In the genomic region with DNA sequence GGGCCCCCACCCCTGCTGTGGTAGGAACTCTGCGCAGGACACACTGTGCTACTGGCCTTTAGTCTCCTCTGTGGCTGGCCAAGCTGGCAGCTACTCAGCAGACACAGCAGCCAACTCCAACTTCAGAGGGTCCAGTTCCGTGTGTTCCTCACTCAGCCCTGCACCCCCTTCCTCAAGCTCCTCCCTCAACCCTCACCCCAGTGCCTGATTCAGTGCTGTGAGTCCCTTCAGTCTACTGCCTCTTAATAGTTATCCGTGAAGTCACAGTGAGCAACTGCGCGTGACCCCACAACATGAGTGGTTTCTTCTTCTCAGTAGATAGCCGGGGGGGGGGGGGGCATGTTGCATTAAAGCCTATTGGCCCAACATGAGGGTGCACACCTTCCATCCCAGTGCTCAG, we compare ENCODE assay signal across 25 mouse cellular contexts. TPM values are rescaled to one million over a fixed set of nuclear protein-coding genes. Genes with fewer than 3 reads are reported as not detected.
A peak's percentile ranks its signal among the peaks of the same experiment; 100 is the strongest.
DNase-seq lines count a peak whose midpoint lies in the region; ATAC-seq lines count a peak whose summit lies in the region.
"Had no signal": no experiment of that assay in that cellular context is flagged by ENCODE, and none has a peak within 500 bp of the region (broad histone marks: within the 10 kb centered on the region; RNA-seq: fewer than 3 reads in every experiment).

No protein-coding gene starts in this region.

- H3K9ac ChIP-seq in liver, embryonic 11.5 days (ENCODE audit: low read depth, low read length), result no peak overlapping the region
- H3K9ac ChIP-seq in liver, embryonic 12.5 days, result no peak overlapping the region
- H3K9ac ChIP-seq: forebrain, embryonic 13.5 days; forebrain, postnatal 0 days; heart, embryonic 15.5 days; hindbrain, embryonic 15.5 days had no signal

- H3K27me3 ChIP-seq in liver, embryonic 11.5 days (replicated peaks; ENCODE audit: control insufficient read depth, insufficient read depth, low read length), result no peaks in the 10 kb centered on the region
- H3K27me3 ChIP-seq in liver, embryonic 12.5 days (replicated peaks), result 0 out of 2 replicates have a peak, but pooled peaks cover 6% of the 10 kb centered on the region
- H3K27me3 ChIP-seq: hindbrain, embryonic 15.5 days had no signal

- peak; percentile 3 for DNase-seq in gastrocnemius, postnatal 25 days
- DNase-seq in gastrocnemius, postnatal 10 days, result no peak
- DNase-seq in liver, embryonic 11.5 days (ENCODE audit: low spot score), result peak; percentile 28
- DNase-seq in testis, postnatal 10 days (ENCODE audit: low spot score), result peak; percentile 33
- no peak for DNase-seq in testis, postnatal 14 days (ENCODE audit: low spot score)
- DNase-seq in cerebellum, adult 11 months, result no peak
- DNase-seq: adrenal gland, postnatal 14 days; cerebellum, adult 2 months; cerebellum, postnatal 10 days; forebrain, postnatal 0 days; gastrocnemius, postnatal 36 days; heart, adult 18-20 months; heart, postnatal 14 days had no signal

- no peaks in the 10 kb centered on the region for H3K4me1 ChIP-seq in liver, embryonic 11.5 days (replicated peaks; ENCODE audit: control insufficient read depth, insufficient read depth, low read length)
- no peaks in the 10 kb centered on the region for H3K4me1 ChIP-seq in liver, embryonic 12.5 days
- H3K4me1 ChIP-seq: forebrain, embryonic 13.5 days; heart, embryonic 15.5 days; hindbrain, embryonic 15.5 days had no signal

- no peak for ATAC-seq in liver, embryonic 11.5 days (replicated peaks; ENCODE audit: low FRiP score)
- no peak for ATAC-seq in liver, embryonic 12.5 days
- ATAC-seq: activated CD4-positive, CD25-positive, alpha-beta regulatory T cell, adult 4 months; forebrain, embryonic 13.5 days; forebrain, postnatal 0 days; Patski had no signal

- no peak overlapping the region for H3K27ac ChIP-seq in liver, embryonic 11.5 days (ENCODE audit: low read depth, low read length)
- H3K27ac ChIP-seq in liver, embryonic 12.5 days, result no peak overlapping the region
- H3K27ac ChIP-seq: forebrain, embryonic 13.5 days; heart, embryonic 15.5 days; hindbrain, embryonic 15.5 days had no signal

- H3K9me3 ChIP-seq in liver, embryonic 11.5 days (ENCODE audit: control insufficient read depth, low read length), result no peaks in the 10 kb centered on the region
- no peaks in the 10 kb centered on the region for H3K9me3 ChIP-seq in liver, embryonic 12.5 days (replicated peaks)
- H3K9me3 ChIP-seq: heart, embryonic 15.5 days; hindbrain, embryonic 15.5 days had no signal

- H3K4me3 ChIP-seq in liver, embryonic 11.5 days (ENCODE audit: low read depth, low read length), result no peak overlapping the region
- no peak overlapping the region for H3K4me3 ChIP-seq in liver, embryonic 12.5 days
- H3K4me3 ChIP-seq: forebrain, embryonic 13.5 days; heart, embryonic 15.5 days; hindbrain, embryonic 15.5 days had no signal

- 85% methylated on average over 6 of the region's 6 CpGs for WGBS in liver, embryonic 11.5 days
- WGBS in liver, embryonic 12.5 days (ENCODE audit: insufficient replicate concordance), result 71% methylated on average over 6 of the region's 6 CpGs

- H3K36me3 ChIP-seq in liver, embryonic 11.5 days (ENCODE audit: control insufficient read depth, insufficient read depth, low read length), result no peaks in the 10 kb centered on the region
- H3K36me3 ChIP-seq in liver, embryonic 12.5 days, result no peaks in the 10 kb centered on the region
- H3K36me3 ChIP-seq: heart, embryonic 15.5 days; hindbrain, embryonic 15.5 days had no signal

- H3K4me2 ChIP-seq in liver, embryonic 11.5 days, result no peak overlapping the region
- H3K4me2 ChIP-seq in liver, embryonic 12.5 days, result no peak overlapping the region
- H3K4me2 ChIP-seq: forebrain, embryonic 13.5 days; heart, embryonic 11.5 days; heart, embryonic 15.5 days; hindbrain, embryonic 15.5 days had no signal

RNA-seq across cellular contexts. Expression of gene Theg, which starts 13.5 kb away (rescaled TPM):
- total RNA-seq in gastrocnemius, postnatal 25 days (2021), result not detected
- total RNA-seq in gastrocnemius, postnatal 10 days (2021), result not detected
- polyA plus RNA-seq in liver, embryonic 11.5 days (2014; fragmentation: Nextera tagmentation; extraction: Ambion mirVana), result not detected in 2 replicates
- polyA plus RNA-seq in liver, embryonic 12.5 days (2016; fragmentation: Nextera tagmentation; extraction: Ambion mirVana), result not detected in 2 replicates
- total RNA-seq: adrenal gland, adult 18-20 months; adrenal gland, postnatal 14 days; CH12.LX; forebrain, postnatal 0 days; gastrocnemius, adult 18-20 months; gastrocnemius, postnatal 36 days; heart, adult 18-20 months; heart, postnatal 14 days had no signal
- polyA plus RNA-seq: activated CD4-positive, CD25-positive, alpha-beta regulatory T cell, adult 4 months; cerebellum, adult 2 months; embryonic facial prominence, embryonic 11.5 days; forebrain, embryonic 13.5 days; forebrain, postnatal 0 days; heart, embryonic 11.5 days; heart, embryonic 15.5 days; hindbrain, embryonic 11.5 days; hindbrain, embryonic 15.5 days; Patski had no signal

RNA-seq across cellular contexts. Expression of gene Mier2, which starts 18.6 kb away (rescaled TPM):
- total RNA-seq in gastrocnemius, postnatal 25 days (2021), result 10 to 100 TPM; 12.6 to 14.8 TPM
- 10 to 100 TPM; 16.1 to 18.2 TPM for total RNA-seq in gastrocnemius, postnatal 10 days (2021)
- polyA plus RNA-seq in liver, embryonic 11.5 days (2014; fragmentation: Nextera tagmentation; extraction: Ambion mirVana), result 33.1 and 36.5 TPM in 2 replicates
- polyA plus RNA-seq in liver, embryonic 12.5 days (2016; fragmentation: Nextera tagmentation; extraction: Ambion mirVana), result 20.1 and 20.5 TPM in 2 replicates

RNA-seq across cellular contexts. Expression of gene Plpp2, which starts 40.0 kb away (rescaled TPM):
- 1 to 10 TPM in 1 of 2 experiments, under 1 TPM in 1; 0.84 to 1.2 TPM for total RNA-seq in gastrocnemius, postnatal 25 days (2021)
- 1 to 10 TPM; 2.3 to 2.6 TPM for total RNA-seq in gastrocnemius, postnatal 10 days (2021)
- 27.1 and 30.1 TPM in 2 replicates for polyA plus RNA-seq in liver, embryonic 11.5 days (2014; fragmentation: Nextera tagmentation; extraction: Ambion mirVana)
- polyA plus RNA-seq in liver, embryonic 12.5 days (2016; fragmentation: Nextera tagmentation; extraction: Ambion mirVana), result 18.0 and 19.9 TPM in 2 replicates

RNA-seq across cellular contexts. Expression of gene C2cd4c, which starts 40.2 kb away (rescaled TPM):
- not detected for total RNA-seq in gastrocnemius, postnatal 25 days (2021)
- under 1 TPM; 0.07 to 0.16 TPM for total RNA-seq in gastrocnemius, postnatal 10 days (2021)
- not detected in 2 replicates for polyA plus RNA-seq in liver, embryonic 11.5 days (2014; fragmentation: Nextera tagmentation; extraction: Ambion mirVana)
- polyA plus RNA-seq in liver, embryonic 12.5 days (2016; fragmentation: Nextera tagmentation; extraction: Ambion mirVana), result not detected in 2 replicates
- total RNA-seq: heart, postnatal 14 days had no signal
- polyA plus RNA-seq: activated CD4-positive, CD25-positive, alpha-beta regulatory T cell, adult 4 months; heart, embryonic 11.5 days; heart, embryonic 15.5 days; Patski had no signal

Comparison
In these comparisons a context has a peak if more than half of its experiments do, and no peak if none do; other contexts are left out.
1. DNase-seq: peak in gastrocnemius, postnatal 25 days (single experiment), liver, embryonic 11.5 days (single experiment) and testis, postnatal 10 days (single experiment); none in gastrocnemius, postnatal 10 days (single experiment), testis, postnatal 14 days (single experiment) and cerebellum, adult 11 months (single experiment).